Mouse (Mus musculus) CH12.LX (cell line): ENCODE data around the gene Nemp2. TPM values are rescaled to one million over a fixed set of nuclear protein-coding genes. Genes with fewer than 3 reads are reported as not detected.
A peak's percentile ranks its signal among the peaks of the same experiment; 100 is the strongest.

ENCODE experiments used
- DNase-seq: peaks from one replicate; pipeline ENCODE4 v3.0.0-alpha.2; 2013; ENCODE audit errors: extremely low read depth
- H3K27ac ChIP-seq: 2 replicates; pipeline ENCODE4 v1.5.1; 2012; ENCODE audit warnings: low read depth, mild to moderate bottlenecking, control low read depth, moderate library complexity; ENCODE audit not compliant: insufficient read depth
- H3K27me3 ChIP-seq: replicated peaks from 2 replicates; pipeline ENCODE3; 2012; ENCODE audit warnings: inconsistent platforms
- H3K36me3 ChIP-seq, 2 experiments: replicated peaks in 1 of 2; 2 replicates each; pipeline versions ENCODE3 to v1.6.1; 2012; ENCODE audit warnings: inconsistent platforms in 1 of 2, low read length in 1 of 2, mild to moderate bottlenecking in 1 of 2, mixed read lengths in 1 of 2, moderate library complexity in 1 of 2; ENCODE audit not compliant: control insufficient read depth in 1 of 2, insufficient read depth in 1 of 2
- H3K4me1 ChIP-seq, 2 experiments: 2 replicates each; pipeline ENCODE4 v1.6.1; 2012; ENCODE audit warnings: inconsistent platforms in 1 of 2, moderate library complexity in 1 of 2; ENCODE audit not compliant: insufficient read depth in 2 of 2, control insufficient read depth in 1 of 2
- H3K4me2 ChIP-seq: 2 replicates; pipeline ENCODE4 v1.6.1; 2012; ENCODE audit warnings: low read depth, mild to moderate bottlenecking, control low read depth; ENCODE audit not compliant: poor library complexity, insufficient read depth, severe bottlenecking
- H3K4me3 ChIP-seq, 3 experiments: fragments of 150-350 bp in 1 of 3; sonication (generic) in 1 of 3; replicated peaks in 1 of 3; 2 replicates each; pipeline versions ENCODE3 to v1.5.1; 2011 to 2012; ENCODE audit warnings: low read depth in 2 of 3, low read length in 2 of 3, mild to moderate bottlenecking in 2 of 3, moderate library complexity in 2 of 3, control low read depth in 1 of 3, improper control_type of control experiment in 1 of 3, inconsistent platforms in 1 of 3, mixed read lengths in 1 of 3; ENCODE audit not compliant: poor library complexity in 1 of 3
- H3K79me2 ChIP-seq: replicated peaks from 2 replicates; pipeline ENCODE4 v1.6.1; 2012; ENCODE audit warnings: mild to moderate bottlenecking, moderate library complexity; ENCODE audit not compliant: control insufficient read depth, poor library complexity, insufficient read depth, severe bottlenecking; ENCODE audit errors: extremely low read depth
- H3K9ac ChIP-seq: 2 replicates; pipeline ENCODE4 v1.6.1; 2012; ENCODE audit warnings: low read depth, mild to moderate bottlenecking, control low read depth, moderate library complexity; ENCODE audit not compliant: insufficient read depth
- H3K9me3 ChIP-seq: replicated peaks from 2 replicates; pipeline ENCODE3; 2012; ENCODE audit warnings: low read length, inconsistent platforms, mixed read lengths
- BHLHE40 ChIP-seq: IDR thresholded peaks from 2 replicates; pipeline ENCODE4 v1.6.1; 2011; ENCODE audit warnings: mild to moderate bottlenecking, low read depth, low read length, improper control_type of control experiment
- CHD2 ChIP-seq: IDR thresholded peaks from 2 replicates; pipeline ENCODE4 v1.6.1; 2011; ENCODE audit warnings: low read length, improper control_type of control experiment
- CTCF ChIP-seq, 2 experiments: IDR thresholded peaks in 1 of 2; conservative IDR thresholded peaks in 1 of 2; 2 replicates each; pipeline ENCODE4 v1.5.1; 2011 to 2012; ENCODE audit warnings: low read depth in 2 of 2, low read length in 2 of 2, improper control_type of control experiment in 1 of 2, inconsistent platforms in 1 of 2, mild to moderate bottlenecking in 1 of 2, moderate library complexity in 1 of 2
- EP300 ChIP-seq: IDR thresholded peaks from 2 replicates; pipeline ENCODE4 v1.6.1; 2011; ENCODE audit warnings: low read length, improper control_type of control experiment
- ETS1 ChIP-seq: conservative IDR thresholded peaks from 2 replicates; pipeline ENCODE4 v1.6.1; 2012; ENCODE audit warnings: low read depth, mild to moderate bottlenecking, inconsistent platforms, low read length, improper control_type of control experiment, moderate library complexity
- HCFC1 ChIP-seq: IDR thresholded peaks from 2 replicates; pipeline ENCODE4 v1.6.1; 2012; ENCODE audit warnings: low read depth, mild to moderate bottlenecking, inconsistent platforms, low read length, improper control_type of control experiment
- IRF4 ChIP-seq: IDR thresholded peaks from 2 replicates; pipeline ENCODE4 v1.6.1; 2014; ENCODE audit warnings: low read depth, mild to moderate bottlenecking, inconsistent platforms, low read length, improper control_type of control experiment
- MAFK ChIP-seq: IDR thresholded peaks from 2 replicates; pipeline ENCODE4 v1.6.1; 2011; ENCODE audit warnings: low read length, improper control_type of control experiment; ENCODE audit not compliant: insufficient replicate concordance
- MAZ ChIP-seq: IDR thresholded peaks from 2 replicates; pipeline ENCODE4 v1.6.1; 2012; ENCODE audit warnings: low read depth, mild to moderate bottlenecking, inconsistent platforms, low read length, improper control_type of control experiment, moderate library complexity
- MEF2A ChIP-seq: IDR thresholded peaks from 2 replicates; pipeline ENCODE4 v1.6.1; 2014; ENCODE audit warnings: low read depth, mild to moderate bottlenecking, inconsistent platforms, low read length, improper control_type of control experiment, borderline replicate concordance
- MYC ChIP-seq: IDR thresholded peaks from 2 replicates; pipeline ENCODE4 v1.6.1; 2011; ENCODE audit warnings: low read depth, mild to moderate bottlenecking, improper control_type of control experiment, low read length
- NRF1 ChIP-seq: IDR thresholded peaks from 2 replicates; pipeline ENCODE4 v1.6.1; 2014; ENCODE audit warnings: low read depth, mild to moderate bottlenecking, inconsistent platforms, low read length, improper control_type of control experiment, moderate library complexity
- PAX5 ChIP-seq: IDR thresholded peaks from 2 replicates; pipeline ENCODE4 v1.6.1; 2012; ENCODE audit warnings: low read length, inconsistent platforms, mixed read lengths
- POLR2A ChIP-seq: IDR thresholded peaks from 2 replicates; pipeline ENCODE4 v1.6.1; 2011; ENCODE audit warnings: low read depth, mild to moderate bottlenecking, improper control_type of control experiment, low read length
- POLR2AphosphoS2 ChIP-seq: IDR thresholded peaks from 2 replicates; pipeline ENCODE4 v1.6.1; 2011; ENCODE audit warnings: low read depth, low read length, improper control_type of control experiment
- UBTF ChIP-seq: IDR thresholded peaks from 2 replicates; pipeline ENCODE4 v1.6.1; 2012; ENCODE audit warnings: low read depth, mild to moderate bottlenecking, inconsistent platforms, low read length, improper control_type of control experiment, moderate library complexity
- ZMIZ1 ChIP-seq: IDR thresholded peaks from 2 replicates; pipeline ENCODE4 v1.6.1; 2012; ENCODE audit warnings: low read depth, mild to moderate bottlenecking, inconsistent platforms, low read length, improper control_type of control experiment
- ZNF384 ChIP-seq: IDR thresholded peaks from 2 replicates; pipeline ENCODE4 v1.6.1; 2012; ENCODE audit warnings: low read depth, low read length, improper control_type of control experiment, inconsistent platforms
- dilution Hi-C: fragments of 300-500 bp; cut with MboI; formaldehyde crosslinking; loops from 2 replicates; pipeline ENCODE4 v1.14.3; 2020; ENCODE audit warnings: low sequenced_read_pairs; ENCODE audit not compliant: extremely low pct_unique_long_range_greater_than_20kb, extremely low pct_ligation_motif_present
- in situ Hi-C: fragments of 300-500 bp; cut with MboI; formaldehyde crosslinking; loops from 3 replicates; pipeline ENCODE4 v1.14.3; 2019; ENCODE audit warnings: low sequenced_read_pairs, low pct_ligation_motif_present, low pct_unique_long_range_greater_than_20kb, mixed read lengths
- polyA plus RNA-seq: library from polyadenylated mRNA; unstranded; fragments of >175 nt; gene quantifications from 2 replicates; pipeline ENCODE4 v1.2.1, GENCODE M21; 2012; ENCODE audit warnings: low read depth; ENCODE audit not compliant: insufficient read length
- total RNA-seq, 2 experiments: library from RNA; depleted of rRNA; stranded (reverse); fragments of 300-350 nt in 1 of 2; fragments of >200 nt in 1 of 2; gene quantifications; 2 replicates each; pipeline ENCODE4 v1.2.3; 2012 to 2014

The Nemp2 gene
- total and polyA plus RNA-seq, 3 experiments: 11.2 to 20.1 (median 13.3) TPM

- no peak for DNase-seq
- TF ChIP-seq ZNF384 (no peak), ZMIZ1 (no peak), NRF1 (no peak), MAFK (no peak), BHLHE40 (no peak), EP300 (no peak), POLR2AphosphoS2 (no peak), MEF2A (no peak), CTCF (conservative IDR thresholded peaks at IDR 0.05 in 1 of 2, IDR thresholded peaks at IDR 0.05 in 1 of 2; ENCODE audit: low read depth in 2 of 2, low read length in 2 of 2) (no peak), CHD2 (no peak), UBTF (no peak), HCFC1 (no peak)
- no peak overlapping the region for H3K27ac ChIP-seq
- dilution Hi-C loops (no loop called here), in situ Hi-C loops (no loop called here)
- H3K4me2 ChIP-seq: no peak overlapping the region
- peaks cover 31 to 63% of the 10 kb centered on the region in 2 experiments for H3K36me3 ChIP-seq
- peaks cover 3 to 58% of the 10 kb centered on the region in 2 experiments; a peak in 3 of 4 replicates for H3K4me1 ChIP-seq
- no peaks in the 10 kb centered on the region for H3K79me2 ChIP-seq
- no peak overlapping the region for H3K9ac ChIP-seq
- no peaks in the 10 kb centered on the region for H3K9me3 ChIP-seq
- H3K27me3 ChIP-seq: no peaks in the 10 kb centered on the region
- no peak overlapping the region for H3K4me3 ChIP-seq
Measured at GRCm38 (mm10) chr1:52650066-52650465, 19.6 kb downstream of the Nemp2 start.

GRCm38 (mm10) chr1:52652601-52653253 lies 22.2 kb downstream of the Nemp2 start:
- Histone ChIP-seq H3K27me3 (no peaks in the 10 kb centered on the region), H3K79me2 (no peaks in the 10 kb centered on the region), H3K4me1 (peaks cover 6 to 50% of the 10 kb centered on the region in 2 experiments; a peak in 3 of 4 replicates), H3K9me3 (no peaks in the 10 kb centered on the region), H3K9ac (no peak overlapping the region), H3K4me2 (no peak overlapping the region), H3K36me3 (peaks cover 22 to 39% of the 10 kb centered on the region in 2 experiments), H3K4me3 (no peak overlapping the region), H3K27ac (no peak overlapping the region)
- TF ChIP-seq IRF4 (no peak), MAZ (no peak), POLR2A (no peak)
- in situ Hi-C loops (no loop called here), dilution Hi-C loops (no loop called here)
- no peak for DNase-seq

DNA sequence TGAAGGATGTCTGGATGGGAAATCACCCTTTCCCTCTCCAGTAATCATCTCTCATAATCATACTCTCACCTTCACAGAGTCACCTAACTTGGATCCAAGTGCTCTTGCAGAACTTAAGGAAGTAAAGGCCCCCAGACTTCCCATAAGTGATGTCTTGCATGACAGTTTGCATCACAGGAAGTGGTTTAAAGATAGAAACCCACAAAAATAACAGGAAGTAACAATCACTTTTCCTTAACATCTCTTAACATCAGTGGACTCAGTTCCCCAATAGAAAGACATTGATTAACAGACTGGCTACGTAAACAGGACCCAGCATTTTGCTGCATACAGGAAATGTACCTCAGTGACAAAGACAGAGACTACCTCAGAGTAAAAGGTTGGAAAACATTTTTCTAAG lies 22.9 kb downstream of the Nemp2 start:
- H3K9ac ChIP-seq: no peak overlapping the region
- in situ Hi-C loops: no loop called here
- DNase-seq: no peak

More for the DNA sequence above, 22.9 kb downstream of the Nemp2 start:
- Histone ChIP-seq H3K79me2 (no peaks in the 10 kb centered on the region), H3K4me2 (no peak overlapping the region), H3K4me1 (peaks cover 6 to 45% of the 10 kb centered on the region in 2 experiments; a peak in 3 of 4 replicates), H3K4me3 (no peak overlapping the region), H3K27ac (no peak overlapping the region), H3K36me3 (peaks cover 22 to 34% of the 10 kb centered on the region in 2 experiments), H3K27me3 (no peaks in the 10 kb centered on the region), H3K9me3 (no peaks in the 10 kb centered on the region)
- dilution Hi-C loops: no loop called here
- TF ChIP-seq POLR2A: no peak
- no peak for TF ChIP-seq ETS1
- no peak for TF ChIP-seq BHLHE40
- TF ChIP-seq MYC: no peak
- no peak for TF ChIP-seq PAX5
- no peak for TF ChIP-seq IRF4
- 0 out of 2 replicates have a peak, but pooled peaks have one; percentile 16 for TF ChIP-seq EP300
